Mouse (Mus musculus) adrenal gland, adult 2 months (tissue): Measurements from ENCODE around the gene Suox. TPM values are rescaled to one million over a fixed set of nuclear protein-coding genes. Genes with fewer than 3 reads are reported as not detected.
"Not testable (repeated sequence)": the region's sequence is repeated elsewhere in the genome, so short reads cannot be mapped to it uniquely, and the experiment has no call there.

ENCODE experiments used
- DNase-seq: peaks from one replicate; pipeline ENCODE4 v3.0.0; 2021
- polyA plus RNA-seq: library from polyadenylated mRNA; depleted of rRNA; stranded (reverse); fragments of >200 nt; gene quantifications from 2 replicates; pipeline ENCODE4 v1.2.3, GENCODE M21; 2012
- total RNA-seq, 2 experiments: library from RNA; stranded (reverse); gene quantifications; 2 replicates each; pipeline ENCODE4 v1.2.3; 2021

Gene Suox
- total and polyA plus RNA-seq, 3 experiments: 10.2 to 32.7 (median 29.2) TPM

DNA sequence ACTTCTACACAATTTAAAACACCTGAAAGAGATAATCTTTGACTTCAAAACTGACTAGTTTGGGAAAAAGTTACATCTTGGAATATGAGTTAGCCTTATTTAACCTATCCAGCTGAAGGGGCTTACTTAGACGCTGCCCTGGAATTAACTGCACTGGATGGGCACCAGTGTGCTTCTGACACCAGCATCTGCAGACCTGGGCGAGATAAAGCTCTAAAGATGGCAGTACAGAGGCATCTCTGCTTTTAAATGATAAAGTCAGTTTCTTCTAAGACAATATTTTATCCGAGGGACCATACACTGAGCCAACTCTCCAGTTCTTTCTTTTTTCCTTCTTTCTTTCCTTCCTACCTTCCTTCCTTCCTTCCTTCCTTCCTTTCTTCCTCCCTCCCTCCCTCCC, 9.1 kb downstream of the Suox start:
- no peak for DNase-seq

DNA sequence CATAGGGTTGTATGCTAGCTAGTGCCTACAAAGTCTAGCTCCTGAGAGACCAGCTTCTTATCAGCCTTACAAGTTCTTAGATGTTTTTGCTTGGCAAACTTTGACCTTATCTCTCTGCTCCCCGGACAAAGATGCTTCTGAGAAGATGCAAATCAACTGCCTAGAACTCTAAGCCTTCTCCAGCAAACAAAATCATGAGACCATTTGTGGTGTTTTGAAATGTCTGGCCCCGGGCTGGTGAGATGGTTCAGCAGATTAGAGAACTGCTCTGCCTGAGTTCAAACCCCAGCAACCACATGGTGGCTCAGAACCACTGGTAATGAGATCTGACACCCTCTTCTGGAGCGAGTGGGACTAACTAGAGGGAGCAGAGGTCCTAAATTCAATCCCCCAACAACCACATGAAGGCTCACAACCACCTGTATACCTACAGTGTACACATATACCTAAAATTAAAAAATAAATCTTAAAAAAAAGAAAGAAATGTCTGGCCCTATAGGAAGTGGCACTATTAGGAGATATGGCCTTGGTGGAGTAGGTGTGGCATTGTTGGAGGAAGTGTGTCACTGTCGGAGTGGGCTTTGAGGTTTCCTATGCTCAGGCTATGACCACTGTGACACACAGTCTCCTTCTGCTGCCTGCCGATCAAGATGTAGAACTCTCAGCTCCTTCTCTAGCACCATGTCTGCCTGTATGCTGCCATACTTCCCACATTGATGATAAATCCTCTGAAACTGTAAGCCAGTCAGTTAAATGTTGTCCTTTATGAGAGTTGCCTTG, 10.2 kb downstream of the Suox start:
- no peak for DNase-seq

GRCm38 (mm10) chr10:128662465-128662864, 11.4 kb downstream of the Suox start:
- no peak for DNase-seq

DNA sequence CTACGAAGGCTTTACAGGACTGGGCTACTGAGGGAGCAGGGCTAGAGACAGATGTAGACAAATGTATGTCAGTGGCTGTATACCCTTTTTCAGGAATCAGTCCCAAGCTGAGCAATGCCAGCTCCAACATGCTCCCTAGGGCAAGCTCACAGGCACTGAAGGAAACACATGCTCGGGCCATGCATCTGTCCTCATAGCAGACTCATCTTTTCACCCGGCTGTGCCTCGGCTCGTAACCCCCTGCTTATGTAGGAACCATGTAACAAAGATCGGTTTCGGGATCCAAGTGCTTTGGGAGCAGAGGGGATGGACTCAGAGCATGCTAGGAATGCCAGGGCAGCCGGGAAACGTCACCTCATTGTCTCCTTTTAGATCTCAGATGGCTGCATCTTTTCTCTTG, 14.4 kb downstream of the Suox start:
- no peak for DNase-seq

DNA sequence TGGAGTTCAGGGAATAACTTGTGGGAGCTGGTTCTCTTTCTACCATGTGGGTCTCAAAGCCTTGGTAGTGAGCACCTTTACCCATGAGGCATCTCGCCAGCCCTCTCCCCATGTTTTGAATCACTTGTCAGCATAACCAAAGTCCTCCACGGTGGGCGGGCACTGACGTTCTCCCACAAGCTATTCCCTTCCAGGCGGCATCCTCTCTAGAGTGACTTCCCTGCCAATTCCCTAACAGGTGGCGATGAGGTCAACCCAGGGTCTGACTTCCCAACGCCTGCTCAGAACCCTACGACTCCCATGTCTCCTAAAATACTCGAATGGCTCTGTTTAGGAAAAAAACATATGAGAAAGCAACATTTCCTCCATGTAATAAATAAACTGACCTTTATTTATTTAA, 16.0 kb downstream of the Suox start:
- DNase-seq: no peak

GRCm38 (mm10) chr10:128656731-128657130, 17.1 kb downstream of the Suox start:
- no peak for DNase-seq

- DNase-seq: no peak
Measured at GRCm38 (mm10) chr10:128655254-128655653, 18.6 kb downstream of the Suox start.

- DNase-seq: no peak
Measured at GRCm38 (mm10) chr10:128653866-128654265, 20.0 kb downstream of the Suox start.

GRCm38 (mm10) chr10:128646139-128647089, 27.5 kb downstream of the Suox start:
- peak; percentile 50 for DNase-seq

GRCm38 (mm10) chr10:128645111-128646011, 28.5 kb downstream of the Suox start, which contains the start of gene Ikzf4:
Gene Ikzf4 (minus strand): TSS chr10:128645991.
- peak; percentile 63 for DNase-seq

- DNase-seq: no peak
Measured at GRCm38 (mm10) chr10:128642749-128643148, 31.1 kb downstream of the Suox start.

GRCm38 (mm10) chr10:128641871-128642270, 32.0 kb downstream of the Suox start:
- DNase-seq: no peak

GRCm38 (mm10) chr10:128640891-128641290, 33.0 kb downstream of the Suox start:
- DNase-seq: no peak

- DNase-seq: no peak
Measured at GRCm38 (mm10) chr10:128639999-128640398, 33.9 kb downstream of the Suox start.

GRCm38 (mm10) chr10:128637011-128637410, 36.9 kb downstream of the Suox start:
- no peak for DNase-seq

DNA sequence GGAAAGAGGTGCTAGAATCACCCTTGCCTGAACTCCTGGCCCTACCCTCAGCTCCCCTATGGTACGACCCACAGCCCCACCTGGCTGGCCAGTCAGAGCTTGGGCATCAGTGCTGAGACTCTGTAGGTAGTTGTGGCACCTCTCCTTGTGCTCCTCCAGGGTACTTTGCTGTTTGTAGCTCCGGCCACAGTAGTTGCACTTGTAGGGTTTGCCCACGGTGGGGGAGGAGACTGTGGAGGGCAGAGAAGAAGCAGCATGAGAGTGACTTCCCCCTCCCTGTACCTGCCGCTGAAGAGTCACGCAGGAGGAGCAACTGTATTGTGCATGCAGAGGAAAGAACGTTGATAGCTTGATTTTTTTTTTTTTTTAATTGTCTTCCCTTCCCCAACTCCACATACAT, 37.3 kb downstream of the Suox start:
- DNase-seq: no peak

DNA sequence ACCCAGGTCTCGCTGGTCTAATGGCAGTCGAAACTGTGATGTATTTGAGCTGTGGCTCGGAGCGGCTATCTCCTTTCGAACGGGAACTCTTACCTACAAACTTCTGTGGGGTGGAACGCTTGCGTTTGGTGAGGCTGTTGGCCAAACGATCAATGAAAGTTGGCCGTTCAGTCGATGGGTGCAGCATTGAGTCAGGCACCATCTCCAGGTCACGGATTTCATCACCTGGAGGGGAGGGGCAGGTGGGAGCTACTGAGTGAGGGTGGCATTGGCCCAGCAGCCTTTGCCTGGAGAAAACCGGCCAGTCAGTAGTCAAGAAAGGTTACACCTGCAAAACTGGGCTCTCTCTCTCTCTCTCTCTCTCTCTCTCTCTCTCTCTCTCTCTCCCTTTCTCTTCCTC, 38.2 kb downstream of the Suox start:
- peak; percentile 12 for DNase-seq

DNA sequence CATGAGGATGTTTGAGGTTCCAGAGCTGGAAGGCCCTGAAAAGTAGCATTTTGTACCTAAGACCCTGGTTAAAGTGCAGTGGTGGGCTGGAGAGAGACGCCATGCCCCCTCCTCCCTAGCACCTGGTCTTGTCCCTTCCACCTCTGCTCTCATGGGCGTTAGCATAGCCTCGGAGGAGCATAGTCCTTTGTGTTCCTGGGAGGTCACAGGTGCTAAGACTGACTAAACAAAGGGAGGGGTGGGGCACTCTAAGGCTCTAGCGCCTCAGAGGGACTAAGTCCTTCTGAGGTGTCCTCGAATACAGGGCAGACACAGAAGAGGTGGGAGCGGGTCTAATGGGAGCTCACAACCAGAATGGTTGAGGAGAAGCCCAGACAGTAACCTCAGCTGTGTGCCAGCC, 42.3 kb downstream of the Suox start:
- no peak for DNase-seq

- not testable (repeated sequence) for DNase-seq
Measured at GRCm38 (mm10) chr10:128630306-128630705, 43.6 kb downstream of the Suox start.

- DNase-seq: no peak
Measured at GRCm38 (mm10) chr10:128629746-128630145, 44.1 kb downstream of the Suox start.

DNA sequence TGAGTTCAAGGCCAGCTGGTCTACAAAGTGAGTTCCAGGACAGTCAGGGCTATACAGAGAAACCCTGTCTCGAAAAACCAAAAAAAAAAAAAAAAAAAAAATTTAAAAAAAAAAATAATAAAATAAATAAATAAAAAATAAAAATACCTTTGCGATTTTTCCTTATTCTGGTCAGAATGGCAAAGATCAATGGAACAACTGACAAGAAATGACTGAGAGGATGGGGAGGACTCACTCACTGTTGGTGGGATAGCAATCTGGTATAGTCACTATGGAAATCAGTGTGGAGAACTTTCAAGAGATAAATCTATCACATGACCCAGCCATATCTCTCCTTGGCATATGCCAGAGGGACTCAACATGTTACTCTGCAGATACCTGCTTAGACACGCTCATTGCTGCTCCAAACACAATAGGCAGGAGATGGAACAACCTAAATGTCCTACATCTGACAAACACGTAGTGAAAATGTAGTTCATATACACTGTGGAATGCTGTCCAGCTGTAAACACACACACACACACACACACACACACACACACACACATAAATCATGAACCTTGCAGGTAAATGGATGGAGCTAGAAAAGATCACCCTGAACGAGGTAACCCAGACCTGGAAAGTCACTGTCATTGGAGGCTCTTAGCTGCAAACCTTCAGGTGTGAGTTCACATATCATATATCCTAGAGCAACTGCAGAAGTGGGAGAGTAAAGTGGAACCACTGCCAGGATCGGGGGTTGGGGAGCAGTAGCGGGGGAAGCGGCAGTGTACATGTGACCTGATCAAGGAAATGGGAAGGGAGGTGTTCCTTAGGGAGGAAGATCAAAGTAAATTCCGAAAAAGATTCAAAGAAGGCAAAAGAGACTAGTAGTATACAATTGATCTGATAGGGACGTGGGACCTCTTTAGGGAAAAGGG, 46.2 kb downstream of the Suox start:
- DNase-seq: no peak
